Mouse (Mus musculus) intestine, embryonic 16.5 days (tissue): ENCODE results near the gene Ptpn14. TPM values are rescaled to one million over a fixed set of nuclear protein-coding genes. Genes with fewer than 3 reads are reported as not detected.

Source experiments
- ATAC-seq: fragments of 200-750 bp; cut with Nextera tagmentation; 2 replicates; pipeline ENCODE4 v1.8.0; 2017; ENCODE audit warnings: moderate TSS enrichment, moderate library complexity
- H3K27ac ChIP-seq: fragments of 300-500 bp; sonication (generic); 2 replicates; pipeline ENCODE4 v1.5.1; 2014; ENCODE audit warnings: mild to moderate bottlenecking, low read length
- H3K27me3 ChIP-seq: fragments of 300-500 bp; sonication (generic); replicated peaks from 2 replicates; pipeline ENCODE4 v1.6.1; 2014; ENCODE audit warnings: low read length, control low read depth, mixed read lengths; ENCODE audit not compliant: control insufficient read depth, insufficient read depth
- H3K36me3 ChIP-seq: fragments of 300-500 bp; sonication (generic); 2 replicates; pipeline ENCODE4 v1.6.1; 2014; ENCODE audit warnings: low read length, control low read depth; ENCODE audit not compliant: control insufficient read depth, insufficient read depth
- H3K4me1 ChIP-seq: fragments of 300-500 bp; sonication (generic); 2 replicates; pipeline ENCODE4 v1.6.1; 2014; ENCODE audit warnings: low read length, control low read depth, mixed read lengths; ENCODE audit not compliant: control insufficient read depth, insufficient read depth
- H3K4me2 ChIP-seq: fragments of 300-500 bp; sonication (generic); 2 replicates; pipeline ENCODE4 v1.6.1; 2014; ENCODE audit warnings: low read depth, low read length, control low read depth
- H3K4me3 ChIP-seq: fragments of 300-500 bp; sonication (generic); 2 replicates; pipeline ENCODE4 v1.5.1; 2014; ENCODE audit warnings: mild to moderate bottlenecking, low read length
- H3K9ac ChIP-seq: fragments of 300-500 bp; sonication (generic); 2 replicates; pipeline ENCODE4 v1.6.1; 2014; ENCODE audit warnings: low read depth, low read length
- H3K9me3 ChIP-seq: fragments of 300-500 bp; sonication (generic); 2 replicates; pipeline ENCODE4 v1.6.1; 2016; ENCODE audit warnings: low read length, control low read depth; ENCODE audit not compliant: control insufficient read depth
- WGBS: fragments of 180-500 bp; shearing (Covaris S2); extraction: QIAGEN DNeasy Blood & Tissue Kit; methylation state at CpG from one replicate; pipeline ENCODE4 v1.1.7; 2014; 5-methylcytosine and 5-hydroxymethylcytosine counted together
- polyA plus RNA-seq: library from polyadenylated mRNA; unstranded; fragments of >200 nt; fragmentation: Nextera tagmentation; extraction: Ambion mirVana; gene quantifications from 2 replicates; pipeline ENCODE4 v1.2.1, GENCODE M21; 2015

Ptpn14 gene
- polyA plus RNA-seq, 1 experiment from 2014 or later = 4.0 TPM

- H3K4me2 ChIP-seq = no peak overlapping the region
- H3K9me3 ChIP-seq = no peaks in the 10 kb centered on the region
- H3K36me3 ChIP-seq = peaks cover 4% of the 10 kb centered on the region; the same call in 1 of the 2 replicates
- H3K9ac ChIP-seq = no peak overlapping the region
- H3K4me3 ChIP-seq = no peak overlapping the region
- H3K4me1 ChIP-seq = no peaks in the 10 kb centered on the region
- WGBS = 78% methylated on average over 17 of the region's 17 CpGs
- H3K27me3 ChIP-seq = no peaks in the 10 kb centered on the region
- ATAC-seq = peak; percentile 50; the same call in 1 of the 2 replicates
- H3K27ac ChIP-seq = 0 out of 2 replicates have a peak overlapping the region, but pooled peaks have one; percentile 8
Observed at GRCm38 (mm10) chr1:189860112-189860941, 132.3 kb downstream of the Ptpn14 start.

GRCm38 (mm10) chr1:189860942-189861315 is 132.9 kb downstream of the Ptpn14 start:
- no peak overlapping the region for H3K4me3 ChIP-seq
- peak; percentile 27 for ATAC-seq
- WGBS = 57% methylated on average over 12 of the region's 12 CpGs
- H3K9me3 ChIP-seq = no peaks in the 10 kb centered on the region
- peak overlapping the region; percentile 8; the same call in 1 of the 2 replicates for H3K27ac ChIP-seq
- no peak overlapping the region for H3K4me2 ChIP-seq
- no peaks in the 10 kb centered on the region for H3K4me1 ChIP-seq
- H3K27me3 ChIP-seq = no peaks in the 10 kb centered on the region
- no peak overlapping the region for H3K9ac ChIP-seq
- H3K36me3 ChIP-seq = peaks cover 4% of the 10 kb centered on the region; the same call in 1 of the 2 replicates

- 94% methylated on average over 3 of the region's 3 CpGs for WGBS
Observed at GRCm38 (mm10) chr1:189863727-189864126, 135.7 kb downstream of the Ptpn14 start.

GRCm38 (mm10) chr1:189864301-189864700 is 136.2 kb downstream of the Ptpn14 start:
- Histone ChIP-seq H3K9ac (no peak overlapping the region), H3K36me3 (peaks cover 4% of the 10 kb centered on the region; the same call in 1 of the 2 replicates), H3K4me1 (peaks cover 16% of the 10 kb centered on the region), H3K4me3 (no peak overlapping the region), H3K27me3 (no peaks in the 10 kb centered on the region), H3K27ac (no peak overlapping the region), H3K4me2 (no peak overlapping the region), H3K9me3 (no peaks in the 10 kb centered on the region)
- 79% methylated on average over 9 of the region's 9 CpGs for WGBS
- ATAC-seq = no peak

More at GRCm38 (mm10) chr1:189863727-189864126, 135.7 kb downstream of the Ptpn14 start:
- H3K4me1 ChIP-seq = peaks cover 16% of the 10 kb centered on the region
- no peaks in the 10 kb centered on the region for H3K27me3 ChIP-seq
- no peak overlapping the region for H3K9ac ChIP-seq
- H3K9me3 ChIP-seq = no peaks in the 10 kb centered on the region
- ATAC-seq = no peak
- H3K4me3 ChIP-seq = no peak overlapping the region
- peaks cover 4% of the 10 kb centered on the region; the same call in 1 of the 2 replicates for H3K36me3 ChIP-seq
- no peak overlapping the region for H3K4me2 ChIP-seq
- H3K27ac ChIP-seq = no peak overlapping the region

- ATAC-seq = no peak
Observed at GRCm38 (mm10) chr1:189864846-189865560, 136.9 kb downstream of the Ptpn14 start.

GRCm38 (mm10) chr1:189866621-189867020 is 138.6 kb downstream of the Ptpn14 start:
- Histone ChIP-seq H3K27ac (peak overlapping the region; percentile 83; the same call in 1 of the 2 replicates), H3K4me1 (peaks cover 16% of the 10 kb centered on the region), H3K4me3 (no peak overlapping the region), H3K27me3 (no peaks in the 10 kb centered on the region), H3K9me3 (no peaks in the 10 kb centered on the region), H3K9ac (no peak overlapping the region), H3K36me3 (peaks cover 4% of the 10 kb centered on the region; the same call in 1 of the 2 replicates), H3K4me2 (no peak overlapping the region)
- no peak for ATAC-seq
- 75% methylated on average over 6 of the region's 6 CpGs for WGBS

More at GRCm38 (mm10) chr1:189864846-189865560, 136.9 kb downstream of the Ptpn14 start:
- Histone ChIP-seq H3K4me1 (peaks cover 16% of the 10 kb centered on the region), H3K27me3 (no peaks in the 10 kb centered on the region), H3K4me2 (no peak overlapping the region), H3K4me3 (no peak overlapping the region), H3K36me3 (peaks cover 4% of the 10 kb centered on the region; the same call in 1 of the 2 replicates), H3K9me3 (no peaks in the 10 kb centered on the region), H3K9ac (no peak overlapping the region), H3K27ac (no peak overlapping the region)
- WGBS = 79% methylated on average over 15 of the region's 15 CpGs

- Histone ChIP-seq H3K4me2 (peak overlapping the region; percentile 33; the same call in 1 of the 2 replicates), H3K36me3 (peaks cover 4% of the 10 kb centered on the region; the same call in 1 of the 2 replicates)
Observed at GRCm38 (mm10) chr1:189867034-189867433, 139.0 kb downstream of the Ptpn14 start.

GRCm38 (mm10) chr1:189867497-189867896 is 139.4 kb downstream of the Ptpn14 start:
- Histone ChIP-seq H3K27ac (peak overlapping the region; percentile 83), H3K9ac (0 out of 2 replicates have a peak overlapping the region, but pooled peaks have one; percentile 45), H3K4me3 (no peak overlapping the region), H3K4me2 (peak overlapping the region; percentile 33; the same call in 1 of the 2 replicates), H3K9me3 (no peaks in the 10 kb centered on the region), H3K27me3 (no peaks in the 10 kb centered on the region), H3K4me1 (peaks cover 16% of the 10 kb centered on the region), H3K36me3 (peaks cover 4% of the 10 kb centered on the region; the same call in 1 of the 2 replicates)
- 41% methylated on average over 9 of the region's 9 CpGs for WGBS
- ATAC-seq = peak; percentile 89

More at GRCm38 (mm10) chr1:189867034-189867433, 139.0 kb downstream of the Ptpn14 start:
- H3K9ac ChIP-seq = 0 out of 2 replicates have a peak overlapping the region, but pooled peaks have one; percentile 45
- H3K27ac ChIP-seq = peak overlapping the region; percentile 83
- no peak overlapping the region for H3K4me3 ChIP-seq
- WGBS = 35% methylated on average over 5 of the region's 5 CpGs
- ATAC-seq = peak; percentile 32
- peaks cover 16% of the 10 kb centered on the region for H3K4me1 ChIP-seq
- no peaks in the 10 kb centered on the region for H3K9me3 ChIP-seq
- no peaks in the 10 kb centered on the region for H3K27me3 ChIP-seq

- peak; percentile 50; the same call in 1 of the 2 replicates for ATAC-seq
Observed at GRCm38 (mm10) chr1:189868036-189868435, 140.0 kb downstream of the Ptpn14 start.

More at GRCm38 (mm10) chr1:189868036-189868435, 140.0 kb downstream of the Ptpn14 start:
- no peaks in the 10 kb centered on the region for H3K9me3 ChIP-seq
- peak overlapping the region; percentile 8; the same call in 1 of the 2 replicates for H3K27ac ChIP-seq
- H3K4me1 ChIP-seq = peaks cover 16% of the 10 kb centered on the region
- H3K4me3 ChIP-seq = no peak overlapping the region
- peaks cover 4% of the 10 kb centered on the region; the same call in 1 of the 2 replicates for H3K36me3 ChIP-seq
- H3K4me2 ChIP-seq = no peak overlapping the region
- no peak overlapping the region for H3K9ac ChIP-seq
- WGBS = 69% methylated on average over 10 of the region's 10 CpGs
- no peaks in the 10 kb centered on the region for H3K27me3 ChIP-seq
